Mouse (Mus musculus) splenic B cell, adult 2 months (primary cell): ENCODE data around the gene Osbpl6.
"Not testable (repeated sequence)": the region's sequence is repeated elsewhere in the genome, so short reads cannot be mapped to it uniquely, and the experiment has no call there.

Experiments
- DNase-seq: peaks from one replicate; pipeline ENCODE4 v3.0.0-alpha.2; 2011; ENCODE audit warnings: low read depth, low spot score
- H3K27me3 ChIP-seq: 2 replicates; pipeline ENCODE4 v1.6.1; 2012; ENCODE audit warnings: mild to moderate bottlenecking, low read length, moderate library complexity, mixed read lengths; ENCODE audit not compliant: control insufficient read depth, poor library complexity, insufficient read depth, severe bottlenecking
- H3K36me3 ChIP-seq: 2 replicates; pipeline ENCODE4 v1.6.1; 2012; ENCODE audit warnings: mild to moderate bottlenecking, low read length, moderate library complexity, mixed read lengths; ENCODE audit not compliant: control insufficient read depth, poor library complexity, insufficient read depth, severe bottlenecking

Osbpl6 gene

GRCm38 (mm10) chr2:76597521-76597920 lies 191.2 kb downstream of the Osbpl6 start:
- DNase-seq = no peak
- Histone ChIP-seq H3K36me3 (no peaks in the 10 kb centered on the region), H3K27me3 (no peaks in the 10 kb centered on the region)

GRCm38 (mm10) chr2:76599214-76599613 lies 192.9 kb downstream of the Osbpl6 start:
- no peaks in the 10 kb centered on the region for H3K27me3 ChIP-seq
- no peak for DNase-seq
- no peaks in the 10 kb centered on the region for H3K36me3 ChIP-seq

- DNase-seq = no peak
- H3K27me3 ChIP-seq = no peaks in the 10 kb centered on the region
Measured at GRCm38 (mm10) chr2:76602256-76602655, 195.9 kb downstream of the Osbpl6 start.

GRCm38 (mm10) chr2:76606704-76607103 lies 200.4 kb downstream of the Osbpl6 start:
- DNase-seq = no peak
- H3K27me3 ChIP-seq = no peaks in the 10 kb centered on the region
- H3K36me3 ChIP-seq = no peaks in the 10 kb centered on the region

More at GRCm38 (mm10) chr2:76602256-76602655, 195.9 kb downstream of the Osbpl6 start:
- no peaks in the 10 kb centered on the region for H3K36me3 ChIP-seq

GRCm38 (mm10) chr2:76610326-76611104 lies 204.2 kb downstream of the Osbpl6 start:
- H3K36me3 ChIP-seq = no peaks in the 10 kb centered on the region
- no peaks in the 10 kb centered on the region for H3K27me3 ChIP-seq
- DNase-seq = no peak

GRCm38 (mm10) chr2:76611996-76612395 lies 205.7 kb downstream of the Osbpl6 start:
- no peaks in the 10 kb centered on the region for H3K27me3 ChIP-seq
- no peaks in the 10 kb centered on the region for H3K36me3 ChIP-seq
- no peak for DNase-seq

- no peaks in the 10 kb centered on the region for H3K27me3 ChIP-seq
- DNase-seq = peak; percentile 32
- H3K36me3 ChIP-seq = no peaks in the 10 kb centered on the region
Measured at GRCm38 (mm10) chr2:76618078-76618477, 211.8 kb downstream of the Osbpl6 start.

GRCm38 (mm10) chr2:76620188-76620587 lies 213.9 kb downstream of the Osbpl6 start:
- no peaks in the 10 kb centered on the region for H3K36me3 ChIP-seq
- no peak for DNase-seq
- no peaks in the 10 kb centered on the region for H3K27me3 ChIP-seq

GRCm38 (mm10) chr2:76621724-76622123 lies 215.4 kb downstream of the Osbpl6 start:
- DNase-seq = no peak
- Histone ChIP-seq H3K36me3 (no peaks in the 10 kb centered on the region), H3K27me3 (no peaks in the 10 kb centered on the region)

- H3K27me3 ChIP-seq, DNase-seq, H3K36me3 ChIP-seq: not testable (repeated sequence)
Measured at GRCm38 (mm10) chr2:76622316-76622715, 216.0 kb downstream of the Osbpl6 start.

- no peak for DNase-seq
- Histone ChIP-seq H3K27me3 (no peaks in the 10 kb centered on the region), H3K36me3 (no peaks in the 10 kb centered on the region)
Measured at GRCm38 (mm10) chr2:76630293-76630692, 224.0 kb downstream of the Osbpl6 start.

- Histone ChIP-seq H3K36me3 (no peaks in the 10 kb centered on the region), H3K27me3 (no peaks in the 10 kb centered on the region)
- DNase-seq = no peak
Measured at GRCm38 (mm10) chr2:76631600-76631999, 225.3 kb downstream of the Osbpl6 start.

GRCm38 (mm10) chr2:76639637-76640036 lies 233.3 kb downstream of the Osbpl6 start:
- no peaks in the 10 kb centered on the region for H3K27me3 ChIP-seq
- DNase-seq = no peak
- H3K36me3 ChIP-seq = no peaks in the 10 kb centered on the region

- H3K36me3 ChIP-seq = no peaks in the 10 kb centered on the region
- no peak for DNase-seq
Measured at GRCm38 (mm10) chr2:76643801-76644200, 237.5 kb downstream of the Osbpl6 start.

GRCm38 (mm10) chr2:76647441-76647869 lies 241.1 kb downstream of the Osbpl6 start:
- Histone ChIP-seq H3K36me3 (no peaks in the 10 kb centered on the region), H3K27me3 (no peaks in the 10 kb centered on the region)
- DNase-seq = peak; percentile 18

More at GRCm38 (mm10) chr2:76643801-76644200, 237.5 kb downstream of the Osbpl6 start:
- no peaks in the 10 kb centered on the region for H3K27me3 ChIP-seq
